Mouse (Mus musculus) limb, embryonic 11.5 days (tissue): ENCODE measurements at regions not wholly inside any gene's neighbourhood (a gene's known extent, or its start where the extent isn't known, plus 50 kb on each side); places are given as distances from the start of the nearest gene placed in this dataset.

Experiments used
- ATAC-seq: fragments of 200-750 bp; cut with Nextera tagmentation; 2 replicates; pipeline ENCODE4 v1.8.0; 2017; ENCODE audit warnings: low read depth; ENCODE audit not compliant: insufficient number of reproducible peaks, low FRiP score, low TSS enrichment
- DNase-seq: peaks from one replicate; pipeline ENCODE4 v3.0.0-alpha.2; 2015; ENCODE audit warnings: low spot score
- H3K27ac ChIP-seq: fragments of 300-500 bp; sonication (generic); replicated peaks from 2 replicates; pipeline ENCODE4 v1.5.1; 2014; ENCODE audit warnings: low read depth, mild to moderate bottlenecking, low read length
- H3K27me3 ChIP-seq: fragments of 300-500 bp; sonication (generic); 2 replicates; pipeline ENCODE4 v1.6.1; 2014; ENCODE audit warnings: mild to moderate bottlenecking, low read length, mixed read lengths; ENCODE audit not compliant: control insufficient read depth, insufficient read depth
- H3K36me3 ChIP-seq: fragments of 300-500 bp; sonication (generic); 2 replicates; pipeline ENCODE4 v1.6.1; 2014; ENCODE audit warnings: mild to moderate bottlenecking, low read length, moderate library complexity, mixed read lengths; ENCODE audit not compliant: control insufficient read depth, insufficient read depth
- H3K4me1 ChIP-seq: fragments of 300-500 bp; sonication (generic); 2 replicates; pipeline ENCODE4 v1.6.1; 2014; ENCODE audit warnings: low read length, mixed read lengths; ENCODE audit not compliant: control insufficient read depth, insufficient read depth
- H3K4me2 ChIP-seq: fragments of 300-500 bp; sonication (generic); 2 replicates; pipeline ENCODE4 v1.6.1; 2014; ENCODE audit warnings: low read depth, mild to moderate bottlenecking, moderate library complexity; ENCODE audit not compliant: severe bottlenecking
- H3K4me3 ChIP-seq: fragments of 300-500 bp; sonication (generic); 2 replicates; pipeline ENCODE4 v1.5.1; 2014; ENCODE audit warnings: low read depth, low read length
- H3K9ac ChIP-seq: fragments of 300-500 bp; sonication (generic); 2 replicates; pipeline ENCODE4 v1.6.1; 2014; ENCODE audit warnings: mild to moderate bottlenecking, low read length
- H3K9me3 ChIP-seq: fragments of 300-500 bp; sonication (generic); 2 replicates; pipeline ENCODE4 v1.6.1; 2016; ENCODE audit warnings: low read length; ENCODE audit not compliant: control insufficient read depth
- WGBS: fragments of 180-500 bp; shearing (Covaris S2); extraction: QIAGEN DNeasy Blood & Tissue Kit; methylation state at CpG from one replicate; pipeline ENCODE4 v1.1.7; 2014; 5-methylcytosine and 5-hydroxymethylcytosine counted together

GRCm38 (mm10) chr1:45625921-45626320, 122.8 kb upstream of the Col5a2 start:
- H3K27me3 ChIP-seq, result no peaks in the 10 kb centered on the region
- no peak overlapping the region for H3K27ac ChIP-seq
- no peak overlapping the region for H3K9ac ChIP-seq
- no peaks in the 10 kb centered on the region for H3K9me3 ChIP-seq
- H3K36me3 ChIP-seq, result no peaks in the 10 kb centered on the region
- no peak for ATAC-seq
- DNase-seq, result no peak
- no peaks in the 10 kb centered on the region for H3K4me1 ChIP-seq
- 87% methylated on average over 5 of the region's 5 CpGs for WGBS
- no peak overlapping the region for H3K4me2 ChIP-seq
- no peak overlapping the region for H3K4me3 ChIP-seq

GRCm38 (mm10) chr1:45626733-45627132, 123.7 kb upstream of the Col5a2 start:
- no peak for ATAC-seq
- no peak for DNase-seq
- no peak overlapping the region for H3K9ac ChIP-seq
- no peaks in the 10 kb centered on the region for H3K9me3 ChIP-seq
- no peaks in the 10 kb centered on the region for H3K27me3 ChIP-seq
- no peak overlapping the region for H3K4me2 ChIP-seq
- no peaks in the 10 kb centered on the region for H3K4me1 ChIP-seq
- no peaks in the 10 kb centered on the region for H3K36me3 ChIP-seq
- H3K27ac ChIP-seq, result no peak overlapping the region
- 78% methylated on average over 2 of the region's 2 CpGs for WGBS
- H3K4me3 ChIP-seq, result no peak overlapping the region

GRCm38 (mm10) chr1:45627840-45628239, 124.8 kb upstream of the Col5a2 start:
- H3K4me1 ChIP-seq, result no peaks in the 10 kb centered on the region
- no peaks in the 10 kb centered on the region for H3K27me3 ChIP-seq
- DNase-seq, result peak; percentile 64
- WGBS, result 20% methylated on average over 2 of the region's 2 CpGs
- H3K9me3 ChIP-seq, result no peaks in the 10 kb centered on the region
- H3K4me2 ChIP-seq, result no peak overlapping the region
- no peaks in the 10 kb centered on the region for H3K36me3 ChIP-seq
- ATAC-seq, result no peak
- no peak overlapping the region for H3K4me3 ChIP-seq
- H3K27ac ChIP-seq, result no peak overlapping the region
- H3K9ac ChIP-seq, result no peak overlapping the region

- no peak overlapping the region for H3K4me3 ChIP-seq
- ATAC-seq (no peak), DNase-seq (no peak)
- H3K9me3 ChIP-seq, result no peaks in the 10 kb centered on the region
- no peak overlapping the region for H3K27ac ChIP-seq
- H3K4me2 ChIP-seq, result no peak overlapping the region
- H3K27me3 ChIP-seq, result no peaks in the 10 kb centered on the region
- H3K36me3 ChIP-seq, result no peaks in the 10 kb centered on the region
- H3K4me1 ChIP-seq, result no peaks in the 10 kb centered on the region
- H3K9ac ChIP-seq, result no peak overlapping the region
Measured at GRCm38 (mm10) chr1:45647301-45647700, 144.2 kb upstream of the Col5a2 start.

- H3K4me3 ChIP-seq, result no peak overlapping the region
- ATAC-seq, result no peak; the same call in 1 of the 2 replicates
- no peak overlapping the region for H3K9ac ChIP-seq
- H3K27me3 ChIP-seq, result no peaks in the 10 kb centered on the region
- H3K4me1 ChIP-seq, result no peaks in the 10 kb centered on the region
- no peaks in the 10 kb centered on the region for H3K9me3 ChIP-seq
- no peak overlapping the region for H3K27ac ChIP-seq
- WGBS, result 88% methylated on average over 3 of the region's 3 CpGs
- H3K36me3 ChIP-seq, result no peaks in the 10 kb centered on the region
- DNase-seq, result no peak
- H3K4me2 ChIP-seq, result no peak overlapping the region
Measured at GRCm38 (mm10) chr1:45653248-45653647, 141.7 kb upstream of the Wdr75 start.

GRCm38 (mm10) chr1:45663882-45664520, 131.0 kb upstream of the Wdr75 start:
- no peak overlapping the region for H3K4me3 ChIP-seq

GRCm38 (mm10) chr1:45672443-45673156, 122.4 kb upstream of the Wdr75 start:
- ATAC-seq (peak; percentile 69; the same call in 1 of the 2 replicates), DNase-seq (peak; percentile 78)
- WGBS, result 15% methylated on average over 5 of the region's 5 CpGs
- H3K9me3 ChIP-seq, result no peaks in the 10 kb centered on the region
- H3K27ac ChIP-seq, result no peak overlapping the region
- H3K27me3 ChIP-seq, result no peaks in the 10 kb centered on the region
- no peak overlapping the region for H3K4me2 ChIP-seq
- H3K36me3 ChIP-seq, result no peaks in the 10 kb centered on the region
- H3K4me3 ChIP-seq, result no peak overlapping the region
- H3K4me1 ChIP-seq, result no peaks in the 10 kb centered on the region
- no peak overlapping the region for H3K9ac ChIP-seq

More at GRCm38 (mm10) chr1:45663882-45664520, 131.0 kb upstream of the Wdr75 start:
- no peaks in the 10 kb centered on the region for H3K4me1 ChIP-seq
- no peak overlapping the region for H3K9ac ChIP-seq
- no peaks in the 10 kb centered on the region for H3K9me3 ChIP-seq
- DNase-seq, result no peak
- ATAC-seq, result no peak
- WGBS, result 79% methylated on average over 3 of the region's 3 CpGs
- H3K36me3 ChIP-seq, result no peaks in the 10 kb centered on the region
- H3K27ac ChIP-seq, result no peak overlapping the region
- H3K27me3 ChIP-seq, result no peaks in the 10 kb centered on the region
- H3K4me2 ChIP-seq, result no peak overlapping the region

GRCm38 (mm10) chr1:45675771-45676439, 119.1 kb upstream of the Wdr75 start:
- H3K4me2 ChIP-seq, result no peak overlapping the region
- H3K4me1 ChIP-seq, result no peaks in the 10 kb centered on the region
- H3K9ac ChIP-seq, result no peak overlapping the region
- H3K9me3 ChIP-seq, result no peaks in the 10 kb centered on the region
- no peak overlapping the region for H3K4me3 ChIP-seq
- DNase-seq (peak; percentile 52), ATAC-seq (peak; percentile 87; the same call in 1 of the 2 replicates)
- H3K27ac ChIP-seq, result no peak overlapping the region
- no peaks in the 10 kb centered on the region for H3K27me3 ChIP-seq
- 43% methylated on average over 5 of the region's 5 CpGs for WGBS
- no peaks in the 10 kb centered on the region for H3K36me3 ChIP-seq
